Mouse (Mus musculus): ENCODE data around the gene Sec23b. TPM values are rescaled to one million over a fixed set of nuclear protein-coding genes. Genes with fewer than 3 reads are reported as not detected.

The Sec23b gene
- 78.2 TPM for polyA plus RNA-seq (2017; shearing (Covaris generic))

GRCm38 (mm10) chr2:144555820-144556552, at the start of gene Sec23b:
Gene Sec23b (plus strand): TSS chr2:144556229.

GRCm38 (mm10) chr2:144526981-144527820, 28.8 kb upstream of the Sec23b start, which contains the start of the genes Dzank1 and Polr3f:
Gene Dzank1 (minus strand): TSS chr2:144527414.
Gene Polr3f (plus strand): TSS chr2:144527718.

GRCm38 (mm10) chr2:144550529-144550928, 5.5 kb upstream of the Sec23b start, which contains the start of gene Rbbp9:
Gene Rbbp9 (minus strand): TSS chr2:144550869.

GRCm38 (mm10) chr2:144593951-144594651, 38.1 kb downstream of the Sec23b start, which contains the start of gene Smim26:
Gene Smim26 (plus strand): TSS chr2:144594054.

GRCm38 (mm10) chr2:144599831-144600687, 44.0 kb downstream of the Sec23b start, which contains the start of gene Dtd1:
Gene Dtd1 (plus strand): TSS chr2:144599897.

Other genes starting within 250 kb of the Sec23b start
- not detected for gene Ovol2, start 224.1 kb upstream of the Sec23b start, polyA plus RNA-seq (2017; shearing (Covaris generic))
- 34.8 TPM for gene Kat14, start 187.2 kb upstream of the Sec23b start, polyA plus RNA-seq (2017; shearing (Covaris generic))
- 2.9 TPM for gene Pet117, start 187.2 kb upstream of the Sec23b start, polyA plus RNA-seq (2017; shearing (Covaris generic))
- gene Dzank1, start 28.8 kb upstream of the Sec23b start, polyA plus RNA-seq (2017; shearing (Covaris generic)): 0.31 TPM
- gene Polr3f, start 28.5 kb upstream of the Sec23b start, polyA plus RNA-seq (2017; shearing (Covaris generic)): 29.0 TPM
- 9.9 TPM for gene Rbbp9, start 5.4 kb upstream of the Sec23b start, polyA plus RNA-seq (2017; shearing (Covaris generic))
- 25.6 TPM for gene Smim26, start 37.8 kb downstream of the Sec23b start, polyA plus RNA-seq (2017; shearing (Covaris generic))
- 63.6 TPM for gene Dtd1, start 43.7 kb downstream of the Sec23b start, polyA plus RNA-seq (2017; shearing (Covaris generic))